Mouse (Mus musculus) heart, adult 2 months (tissue): ENCODE measurements around the gene Ccr5. TPM values are rescaled to one million over a fixed set of nuclear protein-coding genes. Genes with fewer than 3 reads are reported as not detected.

ENCODE experiments used
- DNase-seq, 2 experiments: peaks; one replicate each; pipeline ENCODE4 v3.0.0; 2021
- H3K27ac ChIP-seq: fragments of 200-600 bp; 2 replicates; pipeline ENCODE4 v1.8.1; 2022
- H3K27me3 ChIP-seq: fragments of 200-500 bp; 2 replicates; pipeline ENCODE4 v1.6.1; 2012; ENCODE audit warnings: mild to moderate bottlenecking, low read length, inconsistent platforms, mixed read lengths; ENCODE audit not compliant: control insufficient read depth, insufficient read depth
- H3K36me3 ChIP-seq: fragments of 200-500 bp; 2 replicates; pipeline ENCODE4 v1.6.1; 2012; ENCODE audit warnings: low read length, inconsistent platforms; ENCODE audit not compliant: control insufficient read depth, insufficient read depth
- H3K4me1 ChIP-seq: fragments of 200-500 bp; 2 replicates; pipeline ENCODE4 v1.6.1; 2011; ENCODE audit warnings: low read length; ENCODE audit not compliant: control insufficient read depth, insufficient read depth
- H3K4me3 ChIP-seq: fragments of 200-600 bp; 2 replicates; pipeline ENCODE4 v1.8.1; 2022
- H3K79me2 ChIP-seq: fragments of 200-500 bp; replicated peaks from 2 replicates; pipeline ENCODE4 v1.6.1; 2012; ENCODE audit warnings: mild to moderate bottlenecking, inconsistent platforms, low read length, moderate library complexity, mixed read lengths; ENCODE audit not compliant: control insufficient read depth, insufficient read depth
- H3K9ac ChIP-seq: fragments of 200-500 bp; 2 replicates; pipeline ENCODE4 v1.6.1; 2012; ENCODE audit warnings: low read depth, mild to moderate bottlenecking, control low read depth, inconsistent platforms, low read length, mixed read lengths
- CTCF ChIP-seq: fragments of 200-600 bp; IDR thresholded peaks from 2 replicates; pipeline ENCODE4 v1.8.1; 2022; ENCODE audit warnings: antibody characterized with exemption, mild to moderate bottlenecking, moderate library complexity
- EP300 ChIP-seq: fragments of 200-500 bp; IDR thresholded peaks from 2 replicates; pipeline ENCODE4 v1.6.1; 2011; ENCODE audit warnings: low read depth, low read length, control low read depth; ENCODE audit not compliant: insufficient read depth
- POLR2A ChIP-seq: fragments of 200-500 bp; IDR thresholded peaks from 2 replicates; pipeline ENCODE4 v1.6.1; 2011; ENCODE audit warnings: mild to moderate bottlenecking, low read depth, low read length, control low read depth; ENCODE audit not compliant: insufficient read depth
- WGBS: fragments of 180-500 bp; shearing (Covaris S2); methylation state at CpG from one replicate; pipeline ENCODE4 v1.1.7; 2018; 5-methylcytosine and 5-hydroxymethylcytosine counted together
- intact Hi-C: fragments of 180-260 bp; cut with DNase I; formaldehyde crosslinking; loops from one replicate; pipeline ENCODE4 v1.15.1; 2025
- polyA plus RNA-seq: library from polyadenylated mRNA; depleted of rRNA; stranded (reverse); fragments of >200 nt; gene quantifications from 2 replicates; pipeline ENCODE4 v1.2.3, GENCODE M21; 2012
- total RNA-seq, 2 experiments: library from RNA; stranded (reverse); gene quantifications; 2 replicates each; pipeline ENCODE4 v1.2.3; 2021

Gene Ccr5
- total and polyA plus RNA-seq, 3 experiments, result 0.82 to 2.2 (median 1.2) TPM

- Histone ChIP-seq H3K27ac (no peak overlapping the region), H3K27me3 (no peaks in the 10 kb centered on the region), H3K36me3 (no peaks in the 10 kb centered on the region), H3K79me2 (no peaks in the 10 kb centered on the region), H3K9ac (no peak overlapping the region), H3K4me3 (no peak overlapping the region), H3K4me1 (no peaks in the 10 kb centered on the region)
- 37% methylated on average over 1 of the region's 1 CpGs for WGBS
- TF ChIP-seq CTCF, result no peak
- TF ChIP-seq POLR2A, result no peak
- TF ChIP-seq EP300, result no peak
- intact Hi-C loops, result no loop called here
- DNase-seq, result no peak
Measured at GRCm38 (mm10) chr9:124103199-124103598, 18.1 kb upstream of the Ccr5 start.

GRCm38 (mm10) chr9:124105196-124105595 lies 16.1 kb upstream of the Ccr5 start:
- Histone ChIP-seq H3K27ac (no peak overlapping the region), H3K27me3 (no peaks in the 10 kb centered on the region), H3K4me3 (no peak overlapping the region), H3K4me1 (no peaks in the 10 kb centered on the region), H3K36me3 (no peaks in the 10 kb centered on the region), H3K9ac (no peak overlapping the region), H3K79me2 (no peaks in the 10 kb centered on the region)
- intact Hi-C loops, result no loop called here
- TF ChIP-seq CTCF (no peak), POLR2A (no peak), EP300 (no peak)
- no peak for DNase-seq

GRCm38 (mm10) chr9:124107232-124107631 lies 14.1 kb upstream of the Ccr5 start:
- no peak overlapping the region for H3K27ac ChIP-seq
- H3K27me3 ChIP-seq, result no peaks in the 10 kb centered on the region
- no peak overlapping the region for H3K4me3 ChIP-seq
- no peaks in the 10 kb centered on the region for H3K36me3 ChIP-seq
- DNase-seq, result no peak
- no peak for TF ChIP-seq POLR2A
- TF ChIP-seq EP300, result no peak
- no peak for TF ChIP-seq CTCF
- no peaks in the 10 kb centered on the region for H3K79me2 ChIP-seq
- no peak overlapping the region for H3K9ac ChIP-seq
- intact Hi-C loops, result no loop called here
- H3K4me1 ChIP-seq, result no peaks in the 10 kb centered on the region

GRCm38 (mm10) chr9:124108356-124109127 lies 12.8 kb upstream of the Ccr5 start:
- Histone ChIP-seq H3K27me3 (no peaks in the 10 kb centered on the region), H3K79me2 (no peaks in the 10 kb centered on the region), H3K4me3 (no peak overlapping the region), H3K27ac (no peak overlapping the region), H3K9ac (no peak overlapping the region), H3K36me3 (no peaks in the 10 kb centered on the region), H3K4me1 (no peaks in the 10 kb centered on the region)
- no peak for TF ChIP-seq POLR2A
- TF ChIP-seq EP300, result no peak
- TF ChIP-seq CTCF, result no peak
- WGBS, result 41% methylated on average over 2 of the region's 2 CpGs
- intact Hi-C loops, result no loop called here
- DNase-seq, result no peak

- 53% methylated on average over 1 of the region's 1 CpGs for WGBS
- Histone ChIP-seq H3K9ac (no peak overlapping the region), H3K36me3 (no peaks in the 10 kb centered on the region), H3K4me1 (no peaks in the 10 kb centered on the region), H3K27me3 (no peaks in the 10 kb centered on the region), H3K4me3 (no peak overlapping the region), H3K79me2 (no peaks in the 10 kb centered on the region), H3K27ac (no peak overlapping the region)
- no peak for DNase-seq
- intact Hi-C loops, result no loop called here
- TF ChIP-seq CTCF (no peak), EP300 (no peak), POLR2A (no peak)
Measured at GRCm38 (mm10) chr9:124111997-124112396, 9.3 kb upstream of the Ccr5 start.

- Histone ChIP-seq H3K27ac (no peak overlapping the region), H3K36me3 (no peaks in the 10 kb centered on the region), H3K27me3 (no peaks in the 10 kb centered on the region), H3K79me2 (no peaks in the 10 kb centered on the region), H3K4me3 (no peak overlapping the region), H3K9ac (no peak overlapping the region), H3K4me1 (no peaks in the 10 kb centered on the region)
- intact Hi-C loops, result no loop called here
- 69% methylated on average over 1 of the region's 1 CpGs for WGBS
- DNase-seq, result no peak
- TF ChIP-seq CTCF, result no peak
- no peak for TF ChIP-seq POLR2A
- no peak for TF ChIP-seq EP300
Measured at GRCm38 (mm10) chr9:124112591-124113239, 8.6 kb upstream of the Ccr5 start.
